Mouse (Mus musculus) myocyte (in vitro differentiated cells): ENCODE measurements around the gene Trpm6.

Experiments used
- E2F4 ChIP-seq: IDR thresholded peaks from one replicate; pipeline ENCODE4 v1.6.1; 2011; ENCODE audit warnings: mild to moderate bottlenecking, control low read depth, moderate library complexity; ENCODE audit not compliant: insufficient read depth
- POLR2A ChIP-seq: IDR thresholded peaks from one replicate; pipeline ENCODE4 v1.6.1; 2011; ENCODE audit warnings: low read depth, mild to moderate bottlenecking, control low read depth, moderate library complexity; ENCODE audit not compliant: insufficient read length
- TCF12 ChIP-seq: IDR thresholded peaks from one replicate; pipeline ENCODE4 v1.6.1; 2011; ENCODE audit warnings: mild to moderate bottlenecking, control low read depth; ENCODE audit not compliant: poor library complexity, insufficient read depth, severe bottlenecking

DNA sequence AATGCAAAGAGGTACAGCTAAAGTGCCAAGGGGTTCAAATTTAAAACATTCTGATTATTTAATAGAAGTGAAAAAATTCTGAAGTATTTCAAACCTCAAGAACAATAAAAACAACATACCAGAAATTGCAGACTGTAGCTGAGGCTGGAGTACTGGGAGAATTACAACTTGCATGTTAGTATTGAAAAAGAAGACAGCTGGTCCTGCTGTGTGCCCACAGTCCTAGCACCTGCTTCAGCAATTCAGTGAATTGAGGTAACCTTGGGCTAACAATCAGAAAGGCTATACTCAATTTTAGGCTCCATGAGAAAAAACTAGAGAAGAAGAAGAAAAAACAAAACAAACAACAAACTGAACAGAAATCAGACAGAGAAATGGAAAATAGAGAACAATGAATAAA, 41.7 kb upstream of the Trpm6 start:
- no peak for TF ChIP-seq TCF12
- TF ChIP-seq POLR2A = no peak
- TF ChIP-seq E2F4 = no peak
